Mouse (Mus musculus) cortical plate, adult 2 months (tissue): ENCODE data around the gene Nlk.

Experiments used
- CTCF ChIP-seq: fragments of 200-500 bp; IDR thresholded peaks from 2 replicates; pipeline ENCODE4 v1.5.1; 2011; ENCODE audit warnings: mild to moderate bottlenecking, control low read depth, low read length; ENCODE audit not compliant: insufficient read depth; ENCODE audit errors: extremely low read depth
- POLR2A ChIP-seq: fragments of 200-500 bp; IDR thresholded peaks from 2 replicates; pipeline ENCODE4 v1.6.1; 2011; ENCODE audit warnings: mild to moderate bottlenecking, low read length, control low read depth; ENCODE audit not compliant: insufficient read depth; ENCODE audit errors: extremely low read depth

GRCm38 (mm10) chr11:78571854-78572253 lies 125.3 kb downstream of the Nlk start:
- TF ChIP-seq CTCF = no peak
- no peak for TF ChIP-seq POLR2A
